Mouse (Mus musculus): Measurements from ENCODE around the gene Mdm2.

DNA sequence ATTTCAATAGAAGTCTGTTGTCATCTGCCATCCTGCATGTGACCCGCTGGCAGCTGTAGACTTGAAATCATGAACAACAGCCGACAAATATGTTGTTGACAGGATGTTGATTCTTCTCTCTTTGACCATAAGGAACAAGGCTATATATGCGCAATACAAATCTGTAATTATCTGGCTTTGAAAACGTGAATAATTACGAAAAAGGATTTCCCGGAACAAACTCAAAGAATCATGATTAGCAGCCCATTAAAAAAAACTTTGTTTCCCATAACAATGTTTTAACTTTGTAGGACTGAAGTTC, 53.9 kb downstream of the Mdm2 start:
- TF ChIP-seq CTCF (IDR thresholded peaks at IDR 0.05; ENCODE audit: extremely low read depth, insufficient read depth, low read length) (no peak), POLR2A (IDR thresholded peaks at IDR 0.05; ENCODE audit: extremely low read depth, insufficient read depth, low read length) (no peak)
